Mouse (Mus musculus) limb, embryonic 10.5 days (tissue): ENCODE measurements around the gene Lrwd1. TPM values are rescaled to one million over a fixed set of nuclear protein-coding genes. Genes with fewer than 3 reads are reported as not detected.

Experiments
- DNase-seq: peaks from one replicate; pipeline ENCODE4 v3.0.0-alpha.2; 2017; ENCODE audit warnings: low spot score
- H3K27ac ChIP-seq: fragments of 300-500 bp; sonication (generic); 2 replicates; pipeline ENCODE4 v1.5.1; 2016; ENCODE audit warnings: mild to moderate bottlenecking
- H3K27me3 ChIP-seq: fragments of 300-500 bp; sonication (generic); 2 replicates; pipeline ENCODE4 v1.6.1; 2016; ENCODE audit warnings: low read depth, mild to moderate bottlenecking; ENCODE audit not compliant: poor library complexity, severe bottlenecking
- H3K36me3 ChIP-seq: fragments of 300-500 bp; sonication (generic); 2 replicates; pipeline ENCODE4 v1.6.1; 2016; ENCODE audit warnings: mild to moderate bottlenecking, moderate library complexity
- H3K4me1 ChIP-seq: fragments of 300-500 bp; sonication (generic); 2 replicates; pipeline ENCODE4 v1.6.1; 2016
- H3K4me3 ChIP-seq: fragments of 300-500 bp; sonication (generic); 2 replicates; pipeline ENCODE4 v1.5.1; 2016; ENCODE audit warnings: mild to moderate bottlenecking, moderate library complexity
- H3K9me3 ChIP-seq: fragments of 300-500 bp; sonication (generic); replicated peaks from 2 replicates; pipeline ENCODE4 v1.6.1; 2016; ENCODE audit warnings: mild to moderate bottlenecking
- WGBS: fragments of 180-500 bp; shearing (Covaris S2); methylation state at CpG from one replicate; pipeline ENCODE4 v1.1.7; 2016; 5-methylcytosine and 5-hydroxymethylcytosine counted together
- polyA plus RNA-seq: library from polyadenylated mRNA; unstranded; fragments of >200 nt; fragmentation: Nextera tagmentation; extraction: Ambion mirVana; gene quantifications from 2 replicates; pipeline ENCODE4 v1.2.1, GENCODE M21; 2016

The Lrwd1 gene
- polyA plus RNA-seq, result 62.4 and 66.4 TPM in 2 replicates

- peak within 1 kb of the TSS; percentile 86 for H3K27ac ChIP-seq
- 1% methylated on average over 60 of the region's 60 CpGs for WGBS
- peaks cover 22% of the 10 kb centered on the region for H3K4me1 ChIP-seq
- H3K4me3 ChIP-seq, result peak within 1 kb of the TSS; percentile 82
- H3K9me3 ChIP-seq, result no peaks in the 10 kb centered on the region
- peak; percentile 96 for DNase-seq
- H3K36me3 ChIP-seq, result peaks cover 65% of the 10 kb centered on the region
- no peaks in the 10 kb centered on the region for H3K27me3 ChIP-seq
Observed at GRCm38 (mm10) chr5:136135571-136136291, at the start of gene Lrwd1, which contains the start of gene Alkbh4. Gene Lrwd1 (minus strand): TSS chr5:136136074. Gene Alkbh4 (plus strand): TSS chr5:136136146.

GRCm38 (mm10) chr5:136183766-136184165 is 47.9 kb upstream of the Lrwd1 start:
- Histone ChIP-seq H3K4me1 (no peaks in the 10 kb centered on the region), H3K9me3 (no peaks in the 10 kb centered on the region), H3K27ac (no peak overlapping the region), H3K27me3 (no peaks in the 10 kb centered on the region), H3K4me3 (no peak overlapping the region), H3K36me3 (peaks cover 97% of the 10 kb centered on the region)
- 94% methylated on average over 7 of the region's 7 CpGs for WGBS
- no peak for DNase-seq

DNA sequence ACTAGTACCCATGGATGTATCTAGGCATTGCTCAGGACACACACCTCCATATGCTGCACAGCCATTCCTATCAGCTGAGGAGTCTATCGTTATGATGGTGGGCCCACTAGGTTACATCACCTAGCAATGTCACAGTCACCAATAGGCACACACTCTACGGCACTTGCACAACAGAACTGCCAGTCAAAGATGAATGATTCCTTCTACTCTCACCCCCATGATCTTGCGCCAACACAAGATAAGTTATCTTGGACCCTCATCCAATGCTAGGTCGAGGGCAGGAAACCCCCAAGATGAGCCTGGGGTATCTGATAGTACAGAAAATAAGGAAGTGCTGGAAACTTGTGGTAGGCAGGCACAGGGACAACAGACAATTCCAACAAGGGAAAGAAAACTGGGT is 47.0 kb upstream of the Lrwd1 start:
- 94% methylated on average over 4 of the region's 4 CpGs for WGBS
- H3K4me3 ChIP-seq, result no peak overlapping the region
- no peaks in the 10 kb centered on the region for H3K9me3 ChIP-seq
- peaks cover 97% of the 10 kb centered on the region for H3K36me3 ChIP-seq
- no peak for DNase-seq
- H3K4me1 ChIP-seq, result no peaks in the 10 kb centered on the region
- H3K27ac ChIP-seq, result no peak overlapping the region
- H3K27me3 ChIP-seq, result no peaks in the 10 kb centered on the region

DNA sequence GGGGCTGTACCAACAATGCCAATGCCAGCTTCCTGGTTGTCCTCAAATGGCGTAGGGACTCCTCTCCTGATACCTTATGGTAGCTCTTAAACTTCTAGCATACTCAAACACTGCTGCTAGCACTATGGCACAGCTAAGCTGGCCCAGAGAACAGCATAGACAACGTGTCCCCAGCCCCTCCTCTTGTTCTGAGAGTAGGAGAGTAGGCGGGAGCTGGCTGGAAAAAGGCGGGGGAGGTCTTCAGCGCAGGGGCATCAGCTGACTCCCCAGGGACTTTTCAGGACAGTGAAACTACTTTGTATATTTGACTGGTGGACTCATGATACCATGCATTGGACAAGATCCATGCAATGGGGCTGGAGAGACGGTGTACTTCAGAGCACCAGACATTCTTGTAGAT is 46.2 kb upstream of the Lrwd1 start:
- H3K36me3 ChIP-seq, result peaks cover 99% of the 10 kb centered on the region
- H3K4me1 ChIP-seq, result no peaks in the 10 kb centered on the region
- no peaks in the 10 kb centered on the region for H3K27me3 ChIP-seq
- 93% methylated on average over 6 of the region's 6 CpGs for WGBS
- no peak overlapping the region for H3K27ac ChIP-seq
- no peaks in the 10 kb centered on the region for H3K9me3 ChIP-seq
- no peak for DNase-seq
- no peak overlapping the region for H3K4me3 ChIP-seq

DNA sequence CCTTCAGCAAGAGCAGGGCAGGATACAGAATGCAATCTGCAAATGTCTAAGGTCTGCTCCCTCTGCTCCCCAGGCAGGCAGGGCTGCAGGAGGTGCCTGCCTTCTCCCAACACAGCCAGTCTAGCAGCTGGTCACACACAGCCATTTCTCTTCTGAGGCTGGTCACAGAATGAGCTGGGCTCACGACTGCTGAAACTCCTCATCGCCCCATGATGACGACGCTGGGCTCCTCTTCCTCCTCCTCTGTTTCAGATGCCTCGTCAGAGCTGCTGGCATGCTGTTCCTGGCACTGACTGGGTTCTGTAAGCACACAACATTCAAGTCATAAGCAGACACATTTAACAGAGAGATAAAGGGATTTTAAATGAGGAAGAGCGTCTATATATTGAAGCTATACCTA is 45.3 kb upstream of the Lrwd1 start:
- Histone ChIP-seq H3K36me3 (peaks cover 93% of the 10 kb centered on the region), H3K27me3 (no peaks in the 10 kb centered on the region), H3K4me3 (no peak overlapping the region), H3K27ac (no peak overlapping the region), H3K9me3 (no peaks in the 10 kb centered on the region), H3K4me1 (no peaks in the 10 kb centered on the region)
- no peak for DNase-seq
- 92% methylated on average over 6 of the region's 6 CpGs for WGBS

GRCm38 (mm10) chr5:136179594-136179993 is 43.7 kb upstream of the Lrwd1 start:
- Histone ChIP-seq H3K9me3 (no peaks in the 10 kb centered on the region), H3K27ac (no peak overlapping the region), H3K27me3 (no peaks in the 10 kb centered on the region), H3K36me3 (peaks cover 77% of the 10 kb centered on the region), H3K4me1 (no peaks in the 10 kb centered on the region), H3K4me3 (no peak overlapping the region)
- WGBS, result 82% methylated on average over 5 of the region's 5 CpGs
- no peak for DNase-seq

GRCm38 (mm10) chr5:136173606-136174463 is 38.0 kb upstream of the Lrwd1 start:
- H3K4me1 ChIP-seq, result peaks cover 18% of the 10 kb centered on the region
- no peak overlapping the region for H3K4me3 ChIP-seq
- H3K9me3 ChIP-seq, result no peaks in the 10 kb centered on the region
- peaks cover 20% of the 10 kb centered on the region for H3K36me3 ChIP-seq
- H3K27ac ChIP-seq, result no peak overlapping the region
- no peak for DNase-seq
- H3K27me3 ChIP-seq, result peaks cover 8% of the 10 kb centered on the region; the same call in 1 of the 2 replicates
- WGBS, result 63% methylated on average over 9 of the region's 9 CpGs

- H3K9me3 ChIP-seq, result no peaks in the 10 kb centered on the region
- peaks cover 8% of the 10 kb centered on the region; the same call in 1 of the 2 replicates for H3K27me3 ChIP-seq
- H3K36me3 ChIP-seq, result peaks cover 14% of the 10 kb centered on the region
- no peak overlapping the region for H3K4me3 ChIP-seq
- DNase-seq, result no peak
- 82% methylated on average over 9 of the region's 9 CpGs for WGBS
- H3K4me1 ChIP-seq, result peaks cover 18% of the 10 kb centered on the region
- H3K27ac ChIP-seq, result no peak overlapping the region
Observed at GRCm38 (mm10) chr5:136172939-136173338, 37.1 kb upstream of the Lrwd1 start.

DNA sequence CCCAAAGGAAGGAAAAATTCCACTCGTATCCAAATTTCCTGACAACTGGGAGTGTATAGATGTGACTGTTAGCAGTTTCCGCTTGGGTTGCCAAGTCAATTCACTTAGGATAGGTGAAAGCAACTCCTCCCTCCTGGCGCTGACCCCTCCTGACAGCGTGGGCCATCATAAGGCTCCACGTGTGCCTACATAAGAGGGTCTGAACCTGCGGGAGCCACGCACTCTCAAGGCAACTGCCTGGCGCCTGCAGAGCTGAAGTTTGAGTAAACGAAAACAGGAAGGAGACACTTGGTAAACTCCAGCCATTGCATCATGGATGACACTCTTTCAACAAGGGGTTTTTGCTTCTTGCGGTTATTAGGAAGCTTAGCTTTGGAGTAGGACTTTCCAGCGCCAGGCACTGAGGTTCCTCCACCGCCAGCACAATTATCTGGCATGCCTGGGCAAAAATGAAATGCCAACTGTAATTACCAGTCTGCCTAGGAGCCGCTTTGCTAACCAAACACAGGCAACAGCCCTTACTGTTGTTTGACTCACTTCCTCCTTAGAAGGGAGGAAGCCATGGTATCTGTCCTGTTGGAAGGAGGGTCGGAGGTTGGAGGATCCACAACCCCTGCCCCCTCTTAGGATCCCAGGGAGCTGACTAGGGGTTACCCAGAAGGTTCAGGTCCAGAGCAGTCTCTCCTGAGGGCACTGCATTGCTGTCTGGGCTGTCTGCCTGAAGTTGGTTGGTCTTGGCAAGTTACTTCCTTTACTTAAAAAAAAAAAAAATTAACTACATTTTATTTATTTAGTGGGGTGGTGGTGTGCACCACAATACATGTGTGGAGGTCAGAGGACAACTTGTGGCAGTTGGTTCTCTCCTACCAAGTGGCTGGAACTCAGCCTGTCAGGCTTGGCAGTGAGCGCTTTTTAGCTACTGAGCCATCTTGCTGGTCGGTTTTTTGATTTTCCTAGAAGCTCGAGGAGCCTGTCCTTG is 35.8 kb upstream of the Lrwd1 start:
- Histone ChIP-seq H3K4me1 (peaks cover 18% of the 10 kb centered on the region), H3K27ac (peak overlapping the region; percentile 85), H3K27me3 (peaks cover 8% of the 10 kb centered on the region; the same call in 1 of the 2 replicates), H3K9me3 (no peaks in the 10 kb centered on the region), H3K36me3 (peaks cover 6% of the 10 kb centered on the region; the same call in 1 of the 2 replicates), H3K4me3 (peak overlapping the region; percentile 71)
- no peak for DNase-seq
- WGBS, result 41% methylated on average over 17 of the region's 17 CpGs

DNA sequence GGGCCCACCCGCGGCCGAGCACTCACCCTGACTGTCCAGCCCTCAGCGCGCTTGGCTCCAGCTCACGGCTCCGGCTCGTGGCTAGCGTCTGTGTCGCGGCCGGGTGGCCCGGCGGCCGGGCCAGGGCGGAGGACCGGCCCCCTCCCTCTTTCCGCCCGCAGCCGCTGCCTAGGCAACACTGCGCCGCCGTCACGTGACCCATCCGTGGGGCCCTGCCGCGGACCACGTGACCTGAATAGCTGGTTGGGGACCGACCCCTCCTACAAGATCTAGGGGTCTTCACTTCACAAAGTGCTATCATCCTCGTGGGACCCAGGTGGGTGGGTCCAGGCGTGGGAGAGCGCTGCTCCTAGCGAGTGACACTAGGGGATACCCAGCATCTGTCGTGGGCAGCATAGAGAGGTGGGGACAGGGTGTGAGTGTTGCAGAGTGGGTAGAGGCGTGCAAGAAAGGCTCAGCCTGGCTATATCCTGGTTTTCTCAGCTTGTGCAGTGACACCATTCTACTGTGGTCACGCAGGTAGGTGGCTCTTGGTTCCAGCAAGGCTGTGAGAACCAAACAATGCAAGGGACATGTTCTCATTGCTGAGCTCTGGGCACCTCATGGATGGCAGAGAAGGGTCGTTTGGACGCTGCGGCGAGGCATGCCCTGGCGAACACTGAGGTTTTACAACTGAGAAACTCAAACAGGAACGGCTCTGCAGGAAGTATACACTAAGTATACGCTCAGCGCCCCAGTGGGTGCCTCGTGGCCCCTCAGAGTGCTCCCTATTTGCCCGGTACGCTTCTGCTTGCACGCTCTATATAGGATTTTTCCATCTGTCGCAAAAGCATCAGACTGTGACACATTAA is 34.9 kb upstream of the Lrwd1 start, which contains the start of gene Orai2:
Gene Orai2 (minus strand): TSS at position 202 of the 851 bp plus-strand sequence.
- Histone ChIP-seq H3K4me3 (peak within 1 kb of the TSS; percentile 71), H3K27me3 (peaks cover 8% of the 10 kb centered on the region; the same call in 1 of the 2 replicates), H3K36me3 (peaks cover 6% of the 10 kb centered on the region; the same call in 1 of the 2 replicates), H3K4me1 (peaks cover 18% of the 10 kb centered on the region), H3K9me3 (no peaks in the 10 kb centered on the region), H3K27ac (peak within 1 kb of the TSS; percentile 85)
- DNase-seq, result peak; percentile 95
- 8% methylated on average over 47 of the region's 49 CpGs for WGBS

- peak overlapping the region; percentile 85 for H3K27ac ChIP-seq
- peaks cover 6% of the 10 kb centered on the region; the same call in 1 of the 2 replicates for H3K36me3 ChIP-seq
- no peaks in the 10 kb centered on the region for H3K9me3 ChIP-seq
- H3K4me3 ChIP-seq, result peak overlapping the region; percentile 71
- no peak for DNase-seq
- peaks cover 8% of the 10 kb centered on the region; the same call in 1 of the 2 replicates for H3K27me3 ChIP-seq
- WGBS, result 18% methylated on average over 15 of the region's 15 CpGs
- H3K4me1 ChIP-seq, result peaks cover 18% of the 10 kb centered on the region
Observed at GRCm38 (mm10) chr5:136169626-136170511, 34.0 kb upstream of the Lrwd1 start.
